Mouse (Mus musculus): Measurements from ENCODE around the gene Mgst1. TPM values are rescaled to one million over a fixed set of nuclear protein-coding genes. Genes with fewer than 3 reads are reported as not detected.

Gene Mgst1
- total RNA-seq, 2 experiments from 2014 or later, result 78.9 to 101 TPM

Other genes starting within 250 kb of the Mgst1 start
- not detected for gene Slc15a5, start 60.4 kb upstream of the Mgst1 start, total RNA-seq (2021)